Mouse (Mus musculus): ENCODE measurements around the gene Igfbp4. TPM values are rescaled to one million over a fixed set of nuclear protein-coding genes. Genes with fewer than 3 reads are reported as not detected.

Gene Igfbp4
- polyA plus RNA-seq, 1 experiment from 2014 or later, result 209 TPM

- 84% methylated on average over 4 of the region's 4 CpGs for WGBS
- ATAC-seq (ENCODE audit: low FRiP score), result no peak
Observed at GRCm38 (mm10) chr11:99096417-99096816, 55.4 kb downstream of the Igfbp4 start.

GRCm38 (mm10) chr11:99096996-99097774, 56.1 kb downstream of the Igfbp4 start:
- no peak overlapping the region for H3K4me3 ChIP-seq (ENCODE audit: low read depth, low read length)
- H3K4me2 ChIP-seq, result no peak overlapping the region
- H3K27me3 ChIP-seq (ENCODE audit: control insufficient read depth, insufficient read depth, low read length), result no peaks in the 10 kb centered on the region
- DNase-seq (ENCODE audit: low spot score, missing footprints), result no peak
- no peaks in the 10 kb centered on the region for H3K36me3 ChIP-seq (ENCODE audit: control insufficient read depth, insufficient read depth, low read length)
- H3K9ac ChIP-seq (ENCODE audit: low read length), result no peak overlapping the region
- H3K4me1 ChIP-seq (ENCODE audit: control insufficient read depth, insufficient read depth, low read length), result no peaks in the 10 kb centered on the region
- H3K27ac ChIP-seq (ENCODE audit: low read depth, low read length), result no peak overlapping the region
- no peaks in the 10 kb centered on the region for H3K9me3 ChIP-seq (ENCODE audit: control insufficient read depth, low read length)
- 82% methylated on average over 8 of the region's 8 CpGs for WGBS
- ATAC-seq (ENCODE audit: low FRiP score), result no peak

More at GRCm38 (mm10) chr11:99096417-99096816, 55.4 kb downstream of the Igfbp4 start:
- Histone ChIP-seq H3K9ac (ENCODE audit: low read length) (no peak overlapping the region), H3K4me2 (no peak overlapping the region), H3K9me3 (ENCODE audit: control insufficient read depth, low read length) (no peaks in the 10 kb centered on the region), H3K27me3 (ENCODE audit: control insufficient read depth, insufficient read depth, low read length) (no peaks in the 10 kb centered on the region), H3K27ac (ENCODE audit: low read depth, low read length) (no peak overlapping the region), H3K4me3 (ENCODE audit: low read depth, low read length) (no peak overlapping the region), H3K4me1 (ENCODE audit: control insufficient read depth, insufficient read depth, low read length) (no peaks in the 10 kb centered on the region), H3K36me3 (ENCODE audit: control insufficient read depth, insufficient read depth, low read length) (no peaks in the 10 kb centered on the region)
- DNase-seq (ENCODE audit: low spot score, missing footprints), result no peak

- Histone ChIP-seq H3K9ac (ENCODE audit: low read length) (no peak overlapping the region), H3K27ac (ENCODE audit: low read depth, low read length) (no peak overlapping the region), H3K4me2 (no peak overlapping the region), H3K9me3 (ENCODE audit: control insufficient read depth, low read length) (no peaks in the 10 kb centered on the region), H3K4me1 (ENCODE audit: control insufficient read depth, insufficient read depth, low read length) (no peaks in the 10 kb centered on the region), H3K4me3 (ENCODE audit: low read depth, low read length) (no peak overlapping the region), H3K36me3 (ENCODE audit: control insufficient read depth, insufficient read depth, low read length) (no peaks in the 10 kb centered on the region), H3K27me3 (ENCODE audit: control insufficient read depth, insufficient read depth, low read length) (no peaks in the 10 kb centered on the region)
- no peak for ATAC-seq (ENCODE audit: low FRiP score)
- 89% methylated on average over 9 of the region's 9 CpGs for WGBS
- no peak for DNase-seq (ENCODE audit: low spot score, missing footprints)
Observed at GRCm38 (mm10) chr11:99098924-99099323, 57.9 kb downstream of the Igfbp4 start.

- WGBS, result 84% methylated on average over 7 of the region's 7 CpGs
Observed at GRCm38 (mm10) chr11:99099516-99099915, 58.5 kb downstream of the Igfbp4 start.

GRCm38 (mm10) chr11:99100215-99100614, 59.2 kb downstream of the Igfbp4 start:
- Histone ChIP-seq H3K27me3 (ENCODE audit: control insufficient read depth, insufficient read depth, low read length) (no peaks in the 10 kb centered on the region), H3K27ac (ENCODE audit: low read depth, low read length) (no peak overlapping the region), H3K36me3 (ENCODE audit: control insufficient read depth, insufficient read depth, low read length) (no peaks in the 10 kb centered on the region), H3K4me2 (no peak overlapping the region), H3K4me1 (ENCODE audit: control insufficient read depth, insufficient read depth, low read length) (no peaks in the 10 kb centered on the region), H3K9me3 (ENCODE audit: control insufficient read depth, low read length) (no peaks in the 10 kb centered on the region), H3K9ac (ENCODE audit: low read length) (no peak overlapping the region), H3K4me3 (ENCODE audit: low read depth, low read length) (no peak overlapping the region)
- ATAC-seq (ENCODE audit: low FRiP score), result no peak
- no peak for DNase-seq (ENCODE audit: low spot score, missing footprints)
- 89% methylated on average over 5 of the region's 5 CpGs for WGBS

More at GRCm38 (mm10) chr11:99099516-99099915, 58.5 kb downstream of the Igfbp4 start:
- no peak overlapping the region for H3K9ac ChIP-seq (ENCODE audit: low read length)
- no peak for DNase-seq (ENCODE audit: low spot score, missing footprints)
- no peaks in the 10 kb centered on the region for H3K9me3 ChIP-seq (ENCODE audit: control insufficient read depth, low read length)
- H3K4me1 ChIP-seq (ENCODE audit: control insufficient read depth, insufficient read depth, low read length), result no peaks in the 10 kb centered on the region
- H3K27me3 ChIP-seq (ENCODE audit: control insufficient read depth, insufficient read depth, low read length), result no peaks in the 10 kb centered on the region
- ATAC-seq (ENCODE audit: low FRiP score), result no peak
- H3K27ac ChIP-seq (ENCODE audit: low read depth, low read length), result no peak overlapping the region
- no peak overlapping the region for H3K4me3 ChIP-seq (ENCODE audit: low read depth, low read length)
- H3K36me3 ChIP-seq (ENCODE audit: control insufficient read depth, insufficient read depth, low read length), result no peaks in the 10 kb centered on the region
- H3K4me2 ChIP-seq, result no peak overlapping the region

GRCm38 (mm10) chr11:99101693-99102092, 60.6 kb downstream of the Igfbp4 start:
- no peak overlapping the region for H3K4me3 ChIP-seq (ENCODE audit: low read depth, low read length)
- no peaks in the 10 kb centered on the region for H3K27me3 ChIP-seq (ENCODE audit: control insufficient read depth, insufficient read depth, low read length)
- ATAC-seq (ENCODE audit: low FRiP score), result no peak
- H3K36me3 ChIP-seq (ENCODE audit: control insufficient read depth, insufficient read depth, low read length), result no peaks in the 10 kb centered on the region
- H3K4me2 ChIP-seq, result no peak overlapping the region
- no peaks in the 10 kb centered on the region for H3K9me3 ChIP-seq (ENCODE audit: control insufficient read depth, low read length)
- no peak overlapping the region for H3K9ac ChIP-seq (ENCODE audit: low read length)
- no peak overlapping the region for H3K27ac ChIP-seq (ENCODE audit: low read depth, low read length)
- H3K4me1 ChIP-seq (ENCODE audit: control insufficient read depth, insufficient read depth, low read length), result no peaks in the 10 kb centered on the region
- DNase-seq (ENCODE audit: low spot score, missing footprints), result no peak
- 85% methylated on average over 8 of the region's 8 CpGs for WGBS

- ATAC-seq (ENCODE audit: low FRiP score), result no peak
- no peaks in the 10 kb centered on the region for H3K27me3 ChIP-seq (ENCODE audit: control insufficient read depth, insufficient read depth, low read length)
- H3K4me3 ChIP-seq (ENCODE audit: low read depth, low read length), result no peak overlapping the region
- H3K4me1 ChIP-seq (ENCODE audit: control insufficient read depth, insufficient read depth, low read length), result no peaks in the 10 kb centered on the region
- WGBS, result 82% methylated on average over 9 of the region's 9 CpGs
- DNase-seq (ENCODE audit: low spot score, missing footprints), result no peak
- no peak overlapping the region for H3K4me2 ChIP-seq
- H3K36me3 ChIP-seq (ENCODE audit: control insufficient read depth, insufficient read depth, low read length), result no peaks in the 10 kb centered on the region
- H3K27ac ChIP-seq (ENCODE audit: low read depth, low read length), result no peak overlapping the region
- no peaks in the 10 kb centered on the region for H3K9me3 ChIP-seq (ENCODE audit: control insufficient read depth, low read length)
- no peak overlapping the region for H3K9ac ChIP-seq (ENCODE audit: low read length)
Observed at GRCm38 (mm10) chr11:99102575-99103270, 61.7 kb downstream of the Igfbp4 start.

Other genes with a start within 250 kb of the Igfbp4 start
- gene Msl1, start 245.7 kb upstream of the Igfbp4 start, polyA plus RNA-seq (2014; fragmentation: Nextera tagmentation; extraction: Ambion mirVana), result 24.0 and 25.1 TPM in 2 replicates
- gene Casc3, start 236.3 kb upstream of the Igfbp4 start, polyA plus RNA-seq (2014; fragmentation: Nextera tagmentation; extraction: Ambion mirVana), result 51.9 and 53.1 TPM in 2 replicates
- 1.6 and 1.8 TPM in 2 replicates for gene Rapgefl1, start 204.5 kb upstream of the Igfbp4 start, polyA plus RNA-seq (2014; fragmentation: Nextera tagmentation; extraction: Ambion mirVana)
- gene Wipf2, start 177.6 kb upstream of the Igfbp4 start, polyA plus RNA-seq (2014; fragmentation: Nextera tagmentation; extraction: Ambion mirVana), result 4.4 and 5.9 TPM in 2 replicates
- gene Cdc6, start 133.4 kb upstream of the Igfbp4 start, polyA plus RNA-seq (2014; fragmentation: Nextera tagmentation; extraction: Ambion mirVana), result 44.3 and 45.0 TPM in 2 replicates
- gene Rara, start 113.4 kb upstream of the Igfbp4 start, polyA plus RNA-seq (2014; fragmentation: Nextera tagmentation; extraction: Ambion mirVana), result 13.2 and 14.8 TPM in 2 replicates
- gene Gjd3, start 58.2 kb upstream of the Igfbp4 start, polyA plus RNA-seq (2014; fragmentation: Nextera tagmentation; extraction: Ambion mirVana), result not detected in 2 replicates
- 431 and 436 TPM in 2 replicates for gene Top2a, start 17.1 kb upstream of the Igfbp4 start, polyA plus RNA-seq (2014; fragmentation: Nextera tagmentation; extraction: Ambion mirVana)
- gene Tns4, start 48.1 kb downstream of the Igfbp4 start, polyA plus RNA-seq (2014; fragmentation: Nextera tagmentation; extraction: Ambion mirVana), result 0.23 and 0.67 TPM in 2 replicates
- 0.41 TPM in 1 of 2 replicates, not detected in the other for gene Ccr7, start 113.8 kb downstream of the Igfbp4 start, polyA plus RNA-seq (2014; fragmentation: Nextera tagmentation; extraction: Ambion mirVana)
- gene Smarce1, start 189.8 kb downstream of the Igfbp4 start, polyA plus RNA-seq (2014; fragmentation: Nextera tagmentation; extraction: Ambion mirVana), result 184 and 194 TPM in 2 replicates
- gene Krt222, start 202.8 kb downstream of the Igfbp4 start, polyA plus RNA-seq (2014; fragmentation: Nextera tagmentation; extraction: Ambion mirVana), result 0.40 and 0.68 TPM in 2 replicates
- not detected in 2 replicates for gene Krt24, start 244.0 kb downstream of the Igfbp4 start, polyA plus RNA-seq (2014; fragmentation: Nextera tagmentation; extraction: Ambion mirVana)

All from midbrain, embryonic 11.5 days (tissue).